Mouse (Mus musculus) thymus, adult 2 months (tissue): ENCODE measurements at regions not wholly inside any gene's neighbourhood (a gene's known extent, or its start where the extent isn't known, plus 50 kb on each side); places are given as distances from the start of the nearest gene placed in this dataset.

Source experiments
- CTCF ChIP-seq: fragments of 200-500 bp; IDR thresholded peaks from 2 replicates; pipeline ENCODE4 v1.5.1; 2012; ENCODE audit warnings: mild to moderate bottlenecking, control low read depth, low read length, moderate library complexity, borderline replicate concordance; ENCODE audit not compliant: control insufficient read depth, poor library complexity, insufficient read depth; ENCODE audit errors: extremely low read depth
- POLR2A ChIP-seq: fragments of 200-500 bp; IDR thresholded peaks from 2 replicates; pipeline ENCODE4 v1.6.1; 2012; ENCODE audit warnings: mild to moderate bottlenecking, low read length, control low read depth, moderate library complexity; ENCODE audit not compliant: control insufficient read depth, poor library complexity, insufficient read depth; ENCODE audit errors: extremely low read depth

DNA sequence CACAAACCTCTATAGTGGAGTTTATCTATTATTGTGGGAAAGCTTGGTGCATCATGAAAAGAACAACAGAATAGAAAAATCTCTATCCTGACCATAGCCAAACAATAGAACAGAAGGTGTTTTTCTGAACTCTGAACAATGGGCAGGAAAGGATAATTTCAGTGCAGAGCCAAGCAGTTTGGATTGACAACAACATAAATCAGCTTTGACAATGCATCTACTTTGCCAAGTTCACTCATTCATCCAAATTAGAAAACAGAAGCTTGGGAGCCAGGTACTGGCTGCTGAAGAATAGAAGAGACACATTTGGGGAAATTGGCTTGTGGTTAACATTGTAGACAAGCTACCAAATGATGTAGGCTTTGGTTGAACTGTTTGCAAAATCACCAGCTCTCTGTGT lies 360.0 kb upstream of the Arpp21 start:
- TF ChIP-seq CTCF, result no peak
- no peak for TF ChIP-seq POLR2A
